Mouse (Mus musculus) heart, embryonic 14.5 days (tissue): ENCODE results near the gene Tmem245. TPM values are rescaled to one million over a fixed set of nuclear protein-coding genes. Genes with fewer than 3 reads are reported as not detected.

ENCODE experiments used
- ATAC-seq: fragments of 200-750 bp; cut with Nextera tagmentation; 2 replicates; pipeline ENCODE4 v1.8.0; 2017; ENCODE audit warnings: low read depth, moderate TSS enrichment; ENCODE audit not compliant: insufficient number of reproducible peaks, insufficient read depth, low FRiP score
- H3K27ac ChIP-seq, 2 experiments: fragments of 200-500 bp in 1 of 2; fragments of 300-500 bp in 1 of 2; sonication (generic) in 1 of 2; replicated peaks in 1 of 2; 2 replicates each; pipeline ENCODE4 v1.5.1; 2012 to 2014; ENCODE audit warnings: low read depth in 2 of 2, low read length in 2 of 2, control low read depth in 1 of 2, mild to moderate bottlenecking in 1 of 2, mixed read lengths in 1 of 2; ENCODE audit not compliant: control insufficient read depth in 1 of 2, insufficient read depth in 1 of 2
- H3K27me3 ChIP-seq: fragments of 300-500 bp; sonication (generic); 2 replicates; pipeline ENCODE4 v1.6.1; 2014; ENCODE audit warnings: mild to moderate bottlenecking, low read length, control low read depth; ENCODE audit not compliant: control insufficient read depth, insufficient read depth
- H3K36me3 ChIP-seq: fragments of 300-500 bp; sonication (generic); 2 replicates; pipeline ENCODE4 v1.6.1; 2014; ENCODE audit warnings: mild to moderate bottlenecking, control low read depth, low read length, mixed read lengths; ENCODE audit not compliant: control insufficient read depth, insufficient read depth
- H3K4me1 ChIP-seq, 2 experiments: fragments of 200-500 bp in 1 of 2; fragments of 300-500 bp in 1 of 2; sonication (generic) in 1 of 2; 2 replicates each; pipeline ENCODE4 v1.6.1; 2012 to 2014; ENCODE audit warnings: low read length in 2 of 2, control low read depth in 1 of 2, mixed read lengths in 1 of 2; ENCODE audit not compliant: control insufficient read depth in 2 of 2, insufficient read depth in 2 of 2
- H3K4me2 ChIP-seq: fragments of 300-500 bp; sonication (generic); 2 replicates; pipeline ENCODE4 v1.6.1; 2014; ENCODE audit warnings: mild to moderate bottlenecking, low read length
- H3K4me3 ChIP-seq, 2 experiments: fragments of 200-500 bp in 1 of 2; fragments of 300-500 bp in 1 of 2; sonication (generic) in 1 of 2; 2 replicates each; pipeline ENCODE4 v1.5.1; 2012 to 2014; ENCODE audit warnings: low read length in 2 of 2, mild to moderate bottlenecking in 2 of 2, control low read depth in 1 of 2, low read depth in 1 of 2, moderate library complexity in 1 of 2; ENCODE audit not compliant: control insufficient read depth in 1 of 2, insufficient read depth in 1 of 2
- H3K9ac ChIP-seq: fragments of 300-500 bp; sonication (generic); 2 replicates; pipeline ENCODE4 v1.6.1; 2014; ENCODE audit warnings: mild to moderate bottlenecking, low read length
- H3K9me3 ChIP-seq: fragments of 300-500 bp; sonication (generic); 2 replicates; pipeline ENCODE4 v1.6.1; 2016; ENCODE audit warnings: low read length, control low read depth; ENCODE audit not compliant: control insufficient read depth
- WGBS: fragments of 180-500 bp; shearing (Covaris S2); extraction: QIAGEN DNeasy Blood & Tissue Kit; methylation state at CpG from one replicate; pipeline ENCODE4 v1.1.7; 2014; 5-methylcytosine and 5-hydroxymethylcytosine counted together
- polyA plus RNA-seq: library from polyadenylated mRNA; unstranded; fragments of >200 nt; fragmentation: Nextera tagmentation; extraction: Ambion mirVana; gene quantifications from 2 replicates; pipeline ENCODE4 v1.2.1, GENCODE M21; 2014

The Tmem245 gene
- polyA plus RNA-seq, 1 experiment from 2014 or later = 21.6 TPM

DNA sequence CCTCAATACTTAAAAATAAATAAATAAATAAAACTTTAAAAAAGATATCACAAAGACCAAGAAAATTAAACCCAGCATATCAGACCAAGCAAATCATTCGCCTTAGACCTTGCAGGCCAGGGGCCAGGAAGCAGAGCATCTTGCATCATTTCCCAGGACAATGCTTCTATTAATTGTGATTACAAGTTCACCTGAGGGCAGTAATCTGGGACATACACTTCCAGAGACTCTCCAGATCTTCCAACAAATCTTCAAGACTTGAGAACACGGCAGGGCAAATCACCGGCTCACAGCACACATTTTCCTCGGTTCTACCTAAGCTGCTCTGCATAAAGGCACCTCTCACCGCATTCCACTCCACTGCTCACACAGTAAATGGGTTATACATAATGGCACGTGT lies 99.2 kb downstream of the Tmem245 start:
- WGBS = 82% methylated on average over 6 of the region's 6 CpGs
- Histone ChIP-seq H3K4me2 (no peak overlapping the region), H3K9me3 (peaks cover 4% of the 10 kb centered on the region; the same call in 1 of the 2 replicates), H3K4me3 (no peak overlapping the region), H3K36me3 (peaks cover 19% of the 10 kb centered on the region), H3K4me1 (peaks cover 2 to 10% of the 10 kb centered on the region in 2 experiments; a peak in 3 of 4 replicates), H3K27me3 (no peaks in the 10 kb centered on the region), H3K27ac (no peak overlapping the region), H3K9ac (no peak overlapping the region)
- no peak for ATAC-seq

DNA sequence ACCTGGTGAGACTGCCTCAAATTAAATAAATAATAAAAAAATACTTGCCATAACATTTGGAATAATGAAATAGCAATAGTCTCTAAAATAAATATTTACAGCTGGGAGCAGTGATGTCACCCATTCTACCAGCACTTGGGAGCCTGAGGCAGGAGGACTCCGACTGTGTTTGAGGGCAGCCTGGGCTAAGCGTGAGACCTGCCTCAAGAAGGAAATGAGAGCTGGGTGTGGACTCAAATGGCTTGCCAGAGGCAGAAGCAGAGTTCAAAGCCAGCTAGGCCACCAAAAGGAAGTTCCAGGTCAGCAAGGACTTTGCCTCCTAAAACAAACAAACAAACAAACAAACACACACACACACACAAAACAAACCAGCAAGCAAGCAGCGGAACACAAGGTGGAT lies 99.8 kb downstream of the Tmem245 start:
- H3K27me3 ChIP-seq = no peaks in the 10 kb centered on the region
- peaks cover 3 to 10% of the 10 kb centered on the region in 2 experiments; a peak in 3 of 4 replicates for H3K4me1 ChIP-seq
- H3K27ac ChIP-seq = no peak overlapping the region
- H3K9me3 ChIP-seq = peaks cover 4% of the 10 kb centered on the region; the same call in 1 of the 2 replicates
- ATAC-seq = no peak
- H3K4me3 ChIP-seq = no peak overlapping the region
- H3K4me2 ChIP-seq = no peak overlapping the region
- H3K9ac ChIP-seq = no peak overlapping the region
- H3K36me3 ChIP-seq = peaks cover 19% of the 10 kb centered on the region
- WGBS = 91% methylated on average over 3 of the region's 3 CpGs

DNA sequence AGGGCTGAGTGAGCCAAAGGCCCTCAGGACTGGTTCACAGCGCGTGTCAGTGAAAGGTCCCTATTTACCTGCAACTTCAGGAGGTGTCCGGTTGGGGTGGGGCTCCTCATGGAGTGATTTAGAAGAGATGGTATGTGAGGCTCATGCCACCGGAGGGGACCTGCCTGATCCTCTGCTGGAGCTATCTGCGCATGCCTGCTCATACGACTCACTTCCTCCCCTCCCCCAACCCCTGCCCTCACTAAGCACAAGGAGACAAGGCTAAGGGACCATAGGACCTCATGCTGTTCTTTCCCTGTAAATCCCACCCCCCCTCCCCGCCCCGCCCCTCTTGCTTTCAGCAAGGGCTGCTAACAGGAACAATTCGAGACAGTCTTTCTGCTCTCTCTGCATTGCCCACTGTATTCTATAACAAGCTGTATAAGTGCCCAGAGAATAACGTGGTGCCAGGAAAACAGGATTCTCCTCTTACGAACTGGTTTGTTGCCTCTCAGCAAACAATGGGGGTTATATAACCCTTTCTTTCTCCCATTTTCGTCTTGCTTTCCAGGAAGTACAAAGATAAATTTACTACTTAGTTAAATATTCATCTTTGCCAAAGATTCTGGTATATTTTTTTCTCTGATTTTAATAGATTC lies 101.2 kb downstream of the Tmem245 start:
- no peaks in the 10 kb centered on the region for H3K27me3 ChIP-seq
- no peak for ATAC-seq
- WGBS = 60% methylated on average over 12 of the region's 12 CpGs
- H3K27ac ChIP-seq = no peak overlapping the region
- peaks cover 25% of the 10 kb centered on the region for H3K36me3 ChIP-seq
- H3K4me1 ChIP-seq = peaks cover 3 to 6% of the 10 kb centered on the region in 2 experiments; a peak in 2 of 4 replicates
- no peak overlapping the region for H3K9ac ChIP-seq
- no peak overlapping the region for H3K4me2 ChIP-seq
- H3K9me3 ChIP-seq = peaks cover 4% of the 10 kb centered on the region; the same call in 1 of the 2 replicates
- H3K4me3 ChIP-seq = no peak overlapping the region

DNA sequence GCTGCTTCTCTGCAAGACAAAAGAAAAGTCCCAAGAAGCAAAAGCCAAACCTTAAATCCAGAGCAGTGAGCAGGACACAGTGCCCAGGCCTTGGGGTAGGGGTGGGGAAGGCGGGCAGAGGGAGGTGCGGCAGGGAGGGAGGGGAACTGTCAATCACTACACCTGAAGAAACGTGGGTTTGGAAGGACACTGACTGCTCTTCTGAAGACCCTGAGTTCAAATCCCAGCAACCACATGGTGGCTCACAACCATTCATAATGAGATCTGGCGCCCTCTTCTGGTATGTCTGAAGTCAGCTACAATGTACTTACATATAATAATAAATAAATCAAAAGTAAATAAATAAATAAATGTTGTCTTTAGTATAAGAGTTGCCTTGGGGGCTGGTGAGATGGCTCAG lies 102.3 kb downstream of the Tmem245 start:
- Histone ChIP-seq H3K9me3 (peaks cover 4% of the 10 kb centered on the region; the same call in 1 of the 2 replicates), H3K36me3 (peaks cover 32% of the 10 kb centered on the region), H3K4me2 (no peak overlapping the region), H3K9ac (no peak overlapping the region), H3K27me3 (no peaks in the 10 kb centered on the region), H3K4me1 (0 out of 4 replicates have a peak, but pooled peaks cover 0 to 2% of the 10 kb centered on the region in 2 experiments), H3K27ac (no peak overlapping the region), H3K4me3 (no peak overlapping the region)
- no peak for ATAC-seq
- WGBS = 85% methylated on average over 4 of the region's 4 CpGs

DNA sequence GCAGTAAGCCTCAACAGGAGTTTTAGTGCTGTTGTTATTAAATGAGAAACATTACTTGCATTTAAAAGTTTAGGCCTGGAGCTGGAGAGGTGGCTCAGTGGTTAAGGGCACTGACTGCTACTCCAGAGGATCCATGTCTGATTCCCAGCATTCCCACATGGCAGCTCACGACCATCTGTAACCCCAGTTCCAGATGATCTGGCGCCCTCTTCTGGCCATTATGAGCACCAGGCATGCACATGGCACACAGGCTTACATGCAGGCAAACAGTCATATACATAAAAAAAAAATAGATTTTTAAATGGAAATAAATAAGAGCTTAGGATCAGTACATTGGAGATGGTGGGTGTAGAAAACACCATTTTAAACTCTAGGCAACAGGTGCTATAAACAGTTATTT lies 103.3 kb downstream of the Tmem245 start:
- ATAC-seq = no peak
- Histone ChIP-seq H3K36me3 (peaks cover 34% of the 10 kb centered on the region), H3K4me1 (0 out of 4 replicates have a peak, but pooled peaks cover 0 to 2% of the 10 kb centered on the region in 2 experiments), H3K9me3 (peaks cover 4% of the 10 kb centered on the region; the same call in 1 of the 2 replicates), H3K27me3 (no peaks in the 10 kb centered on the region), H3K27ac (no peak overlapping the region), H3K4me2 (no peak overlapping the region), H3K9ac (no peak overlapping the region), H3K4me3 (no peak overlapping the region)
- 89% methylated on average over 2 of the region's 2 CpGs for WGBS

GRCm38 (mm10) chr4:56842501-56842900 lies 104.7 kb downstream of the Tmem245 start:
- no peak overlapping the region for H3K4me2 ChIP-seq
- ATAC-seq = no peak
- H3K9ac ChIP-seq = no peak overlapping the region
- no peaks in the 10 kb centered on the region for H3K27me3 ChIP-seq
- H3K36me3 ChIP-seq = peaks cover 48% of the 10 kb centered on the region
- peaks cover 4% of the 10 kb centered on the region; the same call in 1 of the 2 replicates for H3K9me3 ChIP-seq
- no peak overlapping the region for H3K4me3 ChIP-seq
- H3K4me1 ChIP-seq = 0 out of 4 replicates have a peak, but pooled peaks cover 0 to 2% of the 10 kb centered on the region in 2 experiments
- peak overlapping the region; percentile 46 to 69; a peak in 3 of 4 replicates for H3K27ac ChIP-seq
- WGBS = 68% methylated on average over 7 of the region's 7 CpGs

DNA sequence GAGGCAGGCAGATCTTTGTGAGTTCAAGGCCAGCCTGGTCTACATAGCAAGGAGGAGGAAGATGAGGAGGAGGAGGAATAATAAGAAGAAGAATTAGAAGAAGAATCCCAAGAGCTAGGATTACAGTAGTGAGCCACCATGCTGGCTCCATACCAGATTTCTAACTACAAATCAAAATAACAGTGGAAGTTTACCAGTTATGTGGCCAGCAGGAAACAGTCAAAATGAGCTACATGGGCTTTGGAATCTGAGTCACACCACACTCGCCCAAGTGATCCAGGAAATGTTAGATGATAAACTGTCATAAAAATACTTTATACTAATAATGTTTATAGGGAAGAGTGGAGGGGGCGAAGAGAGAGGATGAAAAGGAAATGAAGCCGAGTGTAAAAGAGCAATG lies 106.9 kb downstream of the Tmem245 start:
- no peak overlapping the region for H3K4me2 ChIP-seq
- no peak for ATAC-seq
- H3K36me3 ChIP-seq = peaks cover 52% of the 10 kb centered on the region
- WGBS = 68% methylated on average over 3 of the region's 3 CpGs
- 0 out of 4 replicates have a peak, but pooled peaks cover 0 to 2% of the 10 kb centered on the region in 2 experiments for H3K4me1 ChIP-seq
- H3K27ac ChIP-seq = no peak overlapping the region
- H3K4me3 ChIP-seq = no peak overlapping the region
- H3K27me3 ChIP-seq = no peaks in the 10 kb centered on the region
- no peak overlapping the region for H3K9ac ChIP-seq
- H3K9me3 ChIP-seq = peaks cover 4% of the 10 kb centered on the region; the same call in 1 of the 2 replicates
